In genomic region chr5:66759354-66759753, GRCm38 (mm10) we compare ENCODE assay signal across 23 mouse cellular contexts.
"Had no signal": no experiment of that assay in that cellular context is flagged by ENCODE, and none has a peak within 500 bp of the region (broad histone marks: within the 10 kb centered on the region; RNA-seq: fewer than 3 reads in every experiment).

No protein-coding gene starts in this region.

- H3K4me3 ChIP-seq: kidney, embryonic 15.5 days; limb, embryonic 12.5 days; limb, embryonic 15.5 days; midbrain, embryonic 12.5 days; midbrain, embryonic 15.5 days; neural tube, embryonic 13.5 days had no signal

- DNase-seq: kidney, adult 11 months; kidney, adult 8-10 months; kidney, postnatal 10 days; kidney, postnatal 36 days; layer of hippocampus, adult 9-11 months; left cerebral cortex, postnatal 4 days; liver, postnatal 0 days; lung, embryonic 14.5 days; retina, postnatal 1 day; right cerebral cortex, postnatal 14 days; right cerebral cortex, postnatal 4 days; spleen, adult 18-20 months; thymus, adult 2 months; thymus, postnatal 14 days; thymus, postnatal 4 days had no signal

- H3K27ac ChIP-seq: kidney, embryonic 15.5 days; limb, embryonic 12.5 days; limb, embryonic 15.5 days; liver, embryonic 14.5 days; macrophage; midbrain, embryonic 12.5 days; midbrain, embryonic 15.5 days; neural tube, embryonic 13.5 days had no signal
